Mouse (Mus musculus) CH12.LX (cell line): ENCODE measurements around the gene Fam171b. TPM values are rescaled to one million over a fixed set of nuclear protein-coding genes. Genes with fewer than 3 reads are reported as not detected.

Experiments used
- DNase-seq: peaks from one replicate; pipeline ENCODE4 v3.0.0-alpha.2; 2013; ENCODE audit errors: extremely low read depth
- H3K27ac ChIP-seq: 2 replicates; pipeline ENCODE4 v1.5.1; 2012; ENCODE audit warnings: low read depth, mild to moderate bottlenecking, control low read depth, moderate library complexity; ENCODE audit not compliant: insufficient read depth
- H3K27me3 ChIP-seq: replicated peaks from 2 replicates; pipeline ENCODE3; 2012; ENCODE audit warnings: inconsistent platforms
- H3K36me3 ChIP-seq, 2 experiments: replicated peaks in 1 of 2; 2 replicates each; pipeline versions ENCODE3 to v1.6.1; 2012; ENCODE audit warnings: inconsistent platforms in 1 of 2, low read length in 1 of 2, mild to moderate bottlenecking in 1 of 2, mixed read lengths in 1 of 2, moderate library complexity in 1 of 2; ENCODE audit not compliant: control insufficient read depth in 1 of 2, insufficient read depth in 1 of 2
- H3K4me1 ChIP-seq, 2 experiments: 2 replicates each; pipeline ENCODE4 v1.6.1; 2012; ENCODE audit warnings: inconsistent platforms in 1 of 2, moderate library complexity in 1 of 2; ENCODE audit not compliant: insufficient read depth in 2 of 2, control insufficient read depth in 1 of 2
- H3K4me2 ChIP-seq: 2 replicates; pipeline ENCODE4 v1.6.1; 2012; ENCODE audit warnings: low read depth, mild to moderate bottlenecking, control low read depth; ENCODE audit not compliant: poor library complexity, insufficient read depth, severe bottlenecking
- H3K4me3 ChIP-seq, 3 experiments: fragments of 150-350 bp in 1 of 3; sonication (generic) in 1 of 3; replicated peaks in 1 of 3; 2 replicates each; pipeline versions ENCODE3 to v1.5.1; 2011 to 2012; ENCODE audit warnings: low read depth in 2 of 3, low read length in 2 of 3, mild to moderate bottlenecking in 2 of 3, moderate library complexity in 2 of 3, control low read depth in 1 of 3, improper control_type of control experiment in 1 of 3, inconsistent platforms in 1 of 3, mixed read lengths in 1 of 3; ENCODE audit not compliant: poor library complexity in 1 of 3
- H3K79me2 ChIP-seq: replicated peaks from 2 replicates; pipeline ENCODE4 v1.6.1; 2012; ENCODE audit warnings: mild to moderate bottlenecking, moderate library complexity; ENCODE audit not compliant: control insufficient read depth, poor library complexity, insufficient read depth, severe bottlenecking; ENCODE audit errors: extremely low read depth
- H3K9ac ChIP-seq: 2 replicates; pipeline ENCODE4 v1.6.1; 2012; ENCODE audit warnings: low read depth, mild to moderate bottlenecking, control low read depth, moderate library complexity; ENCODE audit not compliant: insufficient read depth
- H3K9me3 ChIP-seq: replicated peaks from 2 replicates; pipeline ENCODE3; 2012; ENCODE audit warnings: low read length, inconsistent platforms, mixed read lengths
- BHLHE40 ChIP-seq: IDR thresholded peaks from 2 replicates; pipeline ENCODE4 v1.6.1; 2011; ENCODE audit warnings: mild to moderate bottlenecking, low read depth, low read length, improper control_type of control experiment
- E2F4 ChIP-seq: IDR thresholded peaks from 2 replicates; pipeline ENCODE4 v1.6.1; 2011; ENCODE audit warnings: low read depth, low read length, improper control_type of control experiment; ENCODE audit not compliant: insufficient replicate concordance
- EP300 ChIP-seq: IDR thresholded peaks from 2 replicates; pipeline ENCODE4 v1.6.1; 2011; ENCODE audit warnings: low read length, improper control_type of control experiment
- ETS1 ChIP-seq: conservative IDR thresholded peaks from 2 replicates; pipeline ENCODE4 v1.6.1; 2012; ENCODE audit warnings: low read depth, mild to moderate bottlenecking, inconsistent platforms, low read length, improper control_type of control experiment, moderate library complexity
- GABPA ChIP-seq: IDR thresholded peaks from 2 replicates; pipeline ENCODE4 v1.6.1; 2012; ENCODE audit warnings: low read depth, low read length, improper control_type of control experiment, inconsistent platforms; ENCODE audit not compliant: insufficient replicate concordance
- HCFC1 ChIP-seq: IDR thresholded peaks from 2 replicates; pipeline ENCODE4 v1.6.1; 2012; ENCODE audit warnings: low read depth, mild to moderate bottlenecking, inconsistent platforms, low read length, improper control_type of control experiment
- IRF4 ChIP-seq: IDR thresholded peaks from 2 replicates; pipeline ENCODE4 v1.6.1; 2014; ENCODE audit warnings: low read depth, mild to moderate bottlenecking, inconsistent platforms, low read length, improper control_type of control experiment
- JUND ChIP-seq: conservative IDR thresholded peaks from 2 replicates; pipeline ENCODE4 v1.6.1; 2011; ENCODE audit warnings: low read depth, low read length, improper control_type of control experiment
- MAFK ChIP-seq: IDR thresholded peaks from 2 replicates; pipeline ENCODE4 v1.6.1; 2011; ENCODE audit warnings: low read length, improper control_type of control experiment; ENCODE audit not compliant: insufficient replicate concordance
- MAX ChIP-seq: IDR thresholded peaks from 2 replicates; pipeline ENCODE4 v1.6.1; 2011; ENCODE audit warnings: low read length, improper control_type of control experiment
- MEF2A ChIP-seq: IDR thresholded peaks from 2 replicates; pipeline ENCODE4 v1.6.1; 2014; ENCODE audit warnings: low read depth, mild to moderate bottlenecking, inconsistent platforms, low read length, improper control_type of control experiment, borderline replicate concordance
- PAX5 ChIP-seq: IDR thresholded peaks from 2 replicates; pipeline ENCODE4 v1.6.1; 2012; ENCODE audit warnings: low read length, inconsistent platforms, mixed read lengths
- POLR2A ChIP-seq: IDR thresholded peaks from 2 replicates; pipeline ENCODE4 v1.6.1; 2011; ENCODE audit warnings: low read depth, mild to moderate bottlenecking, improper control_type of control experiment, low read length
- POLR2AphosphoS2 ChIP-seq: IDR thresholded peaks from 2 replicates; pipeline ENCODE4 v1.6.1; 2011; ENCODE audit warnings: low read depth, low read length, improper control_type of control experiment
- RAD21 ChIP-seq: IDR thresholded peaks from 2 replicates; pipeline ENCODE4 v1.6.1; 2011; ENCODE audit warnings: low read depth, mild to moderate bottlenecking, low read length, improper control_type of control experiment, moderate library complexity
- RCOR1 ChIP-seq: conservative IDR thresholded peaks from 2 replicates; pipeline ENCODE4 v1.6.1; 2012; ENCODE audit warnings: low read depth, mild to moderate bottlenecking, inconsistent platforms, low read length, improper control_type of control experiment
- SIN3A ChIP-seq: IDR thresholded peaks from 2 replicates; pipeline ENCODE4 v1.6.1; 2012; ENCODE audit warnings: low read length, improper control_type of control experiment, inconsistent platforms
- SMC3 ChIP-seq: IDR thresholded peaks from 2 replicates; pipeline ENCODE4 v1.6.1; 2011; ENCODE audit warnings: low read depth, low read length, improper control_type of control experiment
- TBP ChIP-seq: conservative IDR thresholded peaks from 2 replicates; pipeline ENCODE4 v1.6.1; 2011; ENCODE audit warnings: low read depth, low read length, improper control_type of control experiment
- TCF12 ChIP-seq: IDR thresholded peaks from 2 replicates; pipeline ENCODE4 v1.6.1; 2014; ENCODE audit warnings: low read depth, mild to moderate bottlenecking, inconsistent platforms, low read length, improper control_type of control experiment
- USF1 ChIP-seq: IDR thresholded peaks from 2 replicates; pipeline ENCODE4 v1.6.1; 2014; ENCODE audit warnings: low read depth, mild to moderate bottlenecking, inconsistent platforms, low read length, improper control_type of control experiment
- ZC3H11A ChIP-seq: IDR thresholded peaks from 2 replicates; pipeline ENCODE4 v1.6.1; 2012; ENCODE audit warnings: low read depth, mild to moderate bottlenecking, inconsistent platforms, low read length, improper control_type of control experiment
- ZKSCAN1 ChIP-seq: IDR thresholded peaks from 2 replicates; pipeline ENCODE4 v1.6.1; 2012; ENCODE audit warnings: low read depth, inconsistent platforms, low read length, improper control_type of control experiment, borderline replicate concordance
- ZMIZ1 ChIP-seq: IDR thresholded peaks from 2 replicates; pipeline ENCODE4 v1.6.1; 2012; ENCODE audit warnings: low read depth, mild to moderate bottlenecking, inconsistent platforms, low read length, improper control_type of control experiment
- ZNF384 ChIP-seq: IDR thresholded peaks from 2 replicates; pipeline ENCODE4 v1.6.1; 2012; ENCODE audit warnings: low read depth, low read length, improper control_type of control experiment, inconsistent platforms
- dilution Hi-C: fragments of 300-500 bp; cut with MboI; formaldehyde crosslinking; loops from 2 replicates; pipeline ENCODE4 v1.14.3; 2020; ENCODE audit warnings: low sequenced_read_pairs; ENCODE audit not compliant: extremely low pct_unique_long_range_greater_than_20kb, extremely low pct_ligation_motif_present
- in situ Hi-C: fragments of 300-500 bp; cut with MboI; formaldehyde crosslinking; loops from 3 replicates; pipeline ENCODE4 v1.14.3; 2019; ENCODE audit warnings: low sequenced_read_pairs, low pct_ligation_motif_present, low pct_unique_long_range_greater_than_20kb, mixed read lengths
- polyA plus RNA-seq: library from polyadenylated mRNA; unstranded; fragments of >175 nt; gene quantifications from 2 replicates; pipeline ENCODE4 v1.2.1, GENCODE M21; 2012; ENCODE audit warnings: low read depth; ENCODE audit not compliant: insufficient read length
- total RNA-seq, 2 experiments: library from RNA; depleted of rRNA; stranded (reverse); fragments of 300-350 nt in 1 of 2; fragments of >200 nt in 1 of 2; gene quantifications; 2 replicates each; pipeline ENCODE4 v1.2.3; 2012 to 2014

Fam171b gene
- total and polyA plus RNA-seq, 3 experiments: 0.72 to 2.1 (median 0.77) TPM

DNA sequence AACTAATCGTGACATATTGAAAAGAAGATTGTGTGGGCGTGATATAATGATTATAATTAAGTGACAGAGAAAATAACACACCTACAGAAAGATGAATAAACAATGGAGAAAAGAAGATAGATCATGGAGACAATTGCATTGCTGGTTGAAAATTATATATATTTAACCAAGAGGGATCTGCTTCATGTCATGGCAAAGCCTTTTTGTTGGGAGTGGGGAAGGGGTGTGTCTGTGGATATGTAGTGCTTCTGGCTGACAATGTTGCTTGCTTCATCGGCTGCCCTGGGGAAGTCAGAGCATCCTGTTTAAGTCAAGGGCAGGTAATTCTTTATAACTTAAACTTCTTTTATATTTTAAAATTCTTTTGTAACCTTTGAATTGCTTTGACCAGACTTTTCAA, 36.1 kb downstream of the Fam171b start:
- H3K4me3 ChIP-seq: no peak overlapping the region
- no peak for DNase-seq
- dilution Hi-C loops: no loop called here
- TF ChIP-seq POLR2A (no peak), ETS1 (no peak), ZC3H11A (no peak), USF1 (no peak), E2F4 (no peak), SMC3 (no peak), TBP (no peak)
- TF ChIP-seq, all 38 proteins: peak for 0
- in situ Hi-C loops: no loop called here
- H3K27me3 ChIP-seq: no peaks in the 10 kb centered on the region
- no peak overlapping the region for H3K4me2 ChIP-seq
- no peak overlapping the region for H3K9ac ChIP-seq
- H3K36me3 ChIP-seq: no peaks in the 10 kb centered on the region
- H3K9me3 ChIP-seq: no peaks in the 10 kb centered on the region
- H3K79me2 ChIP-seq: no peaks in the 10 kb centered on the region
- H3K4me1 ChIP-seq: peaks cover 0 to 3% of the 10 kb centered on the region in 2 experiments; a peak in 3 of 4 replicates
- H3K27ac ChIP-seq: no peak overlapping the region

DNA sequence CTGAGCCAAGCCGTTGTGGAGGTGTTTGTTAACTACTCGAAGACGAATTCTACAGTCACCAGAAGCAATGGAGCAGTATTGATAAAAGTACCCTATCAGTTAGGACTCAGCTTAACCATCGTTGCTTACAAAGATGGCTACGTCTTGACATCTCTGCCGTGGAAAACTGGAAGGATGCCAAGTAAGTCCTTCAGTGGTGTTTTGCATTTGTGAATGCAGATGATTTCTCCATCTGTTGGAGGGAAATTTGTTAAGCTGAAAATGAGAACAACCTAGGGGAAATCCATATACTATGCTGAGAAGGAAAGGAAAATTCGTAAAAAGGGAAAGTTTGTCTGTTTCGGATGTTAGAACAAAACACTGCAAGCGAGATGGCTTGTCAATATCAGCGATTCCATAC, 41.0 kb downstream of the Fam171b start:
- dilution Hi-C loops: no loop called here
- no peak overlapping the region for H3K9ac ChIP-seq
- no peak overlapping the region for H3K27ac ChIP-seq
- H3K4me3 ChIP-seq: no peak overlapping the region
- TF ChIP-seq ZMIZ1 (no peak), POLR2AphosphoS2 (no peak), RCOR1 (no peak), USF1 (no peak), ZKSCAN1 (no peak), ETS1 (peak; percentile 49), SIN3A (no peak), BHLHE40 (peak; percentile 48), PAX5 (no peak), JUND (no peak), MEF2A (0 out of 2 replicates have a peak, but pooled peaks have one; percentile 14), HCFC1 (no peak), GABPA (no peak), EP300 (peak; percentile 49; the same call in 1 of the 2 replicates), RAD21 (no peak), MAX (0 out of 2 replicates have a peak, but pooled peaks have one; percentile 15), MAFK (no peak), IRF4 (peak; percentile 56), ZNF384 (no peak), TCF12 (peak; percentile 10; the same call in 1 of the 2 replicates)
- peak; percentile 21 for DNase-seq
- no peaks in the 10 kb centered on the region for H3K79me2 ChIP-seq
- H3K4me2 ChIP-seq: peak overlapping the region; percentile 29; the same call in 1 of the 2 replicates
- peaks cover 11 to 38% of the 10 kb centered on the region in 2 experiments; a peak in 3 of 4 replicates for H3K4me1 ChIP-seq
- no peaks in the 10 kb centered on the region for H3K9me3 ChIP-seq
- in situ Hi-C loops: no loop called here
- no peaks in the 10 kb centered on the region for H3K27me3 ChIP-seq
- no peaks in the 10 kb centered on the region for H3K36me3 ChIP-seq
